Mouse (Mus musculus) cerebellum, adult 11 months (tissue): ENCODE measurements around the gene Myo1e.

Source experiments
- DNase-seq: peaks from one replicate; pipeline ENCODE4 v3.0.0; 2022

The Myo1e gene

DNA sequence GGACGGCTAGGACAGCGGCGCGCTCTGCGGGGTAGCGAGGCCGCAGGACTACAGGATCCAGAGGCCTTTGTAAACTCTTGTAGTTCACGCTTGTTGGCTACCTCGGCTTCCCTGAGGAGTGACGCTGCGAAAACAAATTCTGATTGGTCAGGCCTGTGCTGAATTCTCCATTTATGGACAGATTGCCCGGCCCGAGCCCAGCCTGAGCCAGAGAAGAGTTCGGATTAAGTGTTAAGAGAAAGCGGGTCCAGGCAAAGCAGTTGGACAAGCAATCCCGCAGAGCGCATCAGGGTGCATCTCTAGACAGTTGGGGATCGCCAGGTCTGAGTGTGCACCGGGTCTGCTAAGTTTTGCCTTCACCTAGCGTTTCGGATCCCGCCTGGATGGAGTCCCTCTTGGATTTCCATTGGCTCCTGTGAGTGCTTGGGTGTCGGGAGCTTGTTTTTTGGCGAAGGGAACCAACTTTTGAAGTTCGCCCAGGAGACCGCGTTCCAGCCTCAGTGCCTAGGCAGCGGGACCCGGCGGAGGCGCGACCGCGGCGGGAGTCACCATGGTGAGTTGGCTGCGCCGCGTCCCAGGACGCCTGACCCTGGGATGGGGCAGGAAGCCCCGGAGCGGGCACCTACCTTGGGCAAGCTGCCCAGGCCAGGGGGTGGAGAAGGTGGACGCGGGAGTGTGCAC is at the start of gene Myo1e:
TSS of gene Myo1e (plus strand) at position 200 of the 681 bp plus-strand sequence.
- peak; percentile 46 for DNase-seq

DNA sequence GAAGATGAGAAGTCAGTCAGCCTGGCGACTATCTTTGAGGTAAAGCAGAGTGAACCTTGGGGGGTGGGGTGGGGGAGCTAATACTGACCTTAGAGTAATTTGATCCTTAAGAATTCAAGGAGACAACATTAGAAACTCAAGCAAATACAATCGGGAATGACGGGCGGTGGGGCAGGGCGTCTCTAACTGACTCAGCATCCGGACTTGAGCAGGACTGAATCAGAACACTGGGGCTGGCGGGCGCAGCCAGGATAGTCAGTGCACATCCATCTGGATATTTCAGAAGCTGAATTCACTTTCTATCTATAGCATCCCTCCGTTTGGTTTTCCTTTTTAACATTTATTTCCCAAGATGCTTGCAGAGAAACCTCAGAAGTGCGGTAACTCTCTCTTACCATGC is 47.1 kb upstream of the Myo1e start:
- no peak for DNase-seq

DNA sequence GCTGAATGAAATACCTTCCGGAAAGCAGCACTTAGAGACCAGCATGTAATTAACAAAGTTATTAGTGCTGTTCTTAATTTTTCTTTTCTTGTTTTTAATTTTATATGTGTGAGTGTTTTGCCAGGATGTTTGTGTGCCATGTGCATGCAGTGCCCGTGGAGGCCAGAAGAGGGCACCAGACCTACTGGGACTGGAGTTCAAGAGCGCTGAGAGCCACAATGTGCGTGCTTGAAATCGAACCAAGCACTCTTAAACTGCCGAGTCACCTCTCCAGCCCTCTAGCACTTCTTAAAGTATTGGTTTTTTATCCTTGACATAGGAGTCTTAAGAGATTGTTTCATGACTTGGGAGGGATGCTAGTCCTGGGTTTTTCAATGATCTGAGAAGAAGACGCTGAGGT is 38.2 kb upstream of the Myo1e start:
- no peak for DNase-seq

DNA sequence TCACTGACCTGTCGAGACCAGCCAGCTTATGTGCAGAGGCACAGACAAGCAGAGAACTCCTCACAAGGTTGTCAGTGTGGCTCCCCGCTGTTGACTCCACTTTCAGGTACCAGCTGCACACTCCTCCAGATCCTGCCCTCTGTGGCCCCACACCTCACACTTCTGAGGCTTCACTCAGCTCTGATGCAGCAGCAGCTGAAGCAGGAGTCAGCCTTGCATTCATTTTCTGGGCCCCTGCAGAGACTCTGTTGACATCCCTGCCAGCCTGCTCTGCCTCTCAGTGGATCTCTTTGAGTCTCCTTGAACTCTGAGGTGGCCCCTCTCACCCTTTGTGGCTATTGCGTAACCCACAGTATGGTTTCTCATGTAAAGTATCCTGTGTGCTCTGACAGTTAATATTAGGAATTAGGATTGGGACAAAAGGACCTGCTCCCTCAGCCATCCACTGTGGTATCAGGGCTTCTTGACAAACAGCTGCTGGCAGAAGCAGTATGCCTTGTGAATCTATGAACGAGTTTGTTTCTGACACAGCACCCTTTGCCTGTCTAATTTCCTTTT is 32.8 kb upstream of the Myo1e start:
- no peak for DNase-seq

DNA sequence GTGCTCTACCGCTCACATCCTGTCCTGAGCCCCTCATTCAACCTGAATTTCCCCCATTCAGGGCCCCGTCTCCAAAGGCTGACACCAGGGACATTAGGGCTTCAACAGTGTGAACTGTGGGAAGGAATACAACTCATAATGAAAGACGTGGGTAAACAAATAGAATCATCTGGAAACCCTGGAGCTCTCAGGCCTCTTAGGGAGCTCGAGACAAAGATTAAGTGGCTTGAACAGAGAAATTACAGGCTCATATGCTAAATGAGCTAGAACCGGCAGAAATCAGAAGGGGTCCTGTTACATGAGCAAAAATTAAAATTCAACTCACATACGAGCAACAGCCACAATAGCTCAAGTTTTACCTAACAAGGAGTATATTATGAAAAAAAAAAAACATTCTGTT is 32.3 kb upstream of the Myo1e start:
- DNase-seq: no peak

DNA sequence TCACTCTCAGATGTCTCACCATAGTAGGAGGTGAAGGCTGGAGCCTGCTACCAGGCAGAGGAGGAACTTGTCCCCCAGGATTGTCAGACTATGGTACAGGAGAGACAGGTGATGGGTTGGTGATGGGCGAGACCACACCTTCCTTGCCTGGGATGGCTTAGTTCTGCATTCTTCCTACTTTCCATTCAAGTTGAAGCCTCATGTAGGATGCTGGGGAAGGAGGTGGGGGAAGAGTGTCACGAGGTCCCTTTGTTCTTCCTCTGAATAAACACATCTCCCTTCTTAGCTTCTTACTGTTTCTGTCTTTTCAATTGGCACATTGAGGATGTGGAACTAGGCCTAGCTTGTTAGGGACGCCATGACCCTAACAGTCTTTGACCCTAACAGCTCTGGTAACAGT is 30.9 kb upstream of the Myo1e start:
- no peak for DNase-seq

DNA sequence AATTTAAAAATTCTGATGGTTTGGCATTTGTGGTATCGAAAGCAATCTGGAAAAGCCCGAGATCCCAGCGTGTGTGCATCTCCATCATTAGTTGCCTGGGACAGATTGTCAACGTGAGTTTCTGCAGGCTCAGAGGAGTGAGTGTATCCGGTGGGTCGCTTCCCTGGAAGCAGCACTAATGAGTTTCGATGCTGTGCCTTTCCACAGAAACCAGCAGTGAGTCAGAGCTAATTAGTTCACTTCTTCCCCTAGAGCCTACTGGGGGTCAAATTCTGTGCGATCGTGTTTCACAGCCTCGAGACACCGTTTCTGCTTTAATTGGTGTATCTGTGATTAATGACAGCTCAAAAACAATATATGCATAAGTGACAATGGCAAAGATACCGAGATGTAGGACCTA is 25.4 kb upstream of the Myo1e start:
- no peak for DNase-seq

DNA sequence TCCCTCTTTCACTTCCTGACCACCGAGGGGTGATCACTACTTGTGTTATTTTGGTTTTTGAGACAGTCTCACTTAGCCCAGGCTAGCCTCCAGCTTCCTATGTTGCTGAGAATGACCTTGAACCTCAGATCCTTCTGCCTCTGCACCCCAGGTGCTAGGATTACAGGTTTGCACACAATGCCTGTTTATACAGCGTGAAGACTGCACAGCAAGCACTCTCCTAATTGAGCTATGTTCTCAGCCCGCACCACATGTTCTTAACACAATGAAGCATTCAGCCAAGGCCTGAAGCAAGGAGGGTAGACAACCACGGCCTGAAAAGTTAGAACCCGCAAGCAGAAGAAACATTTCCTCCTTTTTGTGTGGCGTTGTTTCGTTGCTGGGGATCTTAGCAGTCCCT is 24.5 kb upstream of the Myo1e start:
- DNase-seq: no peak

DNA sequence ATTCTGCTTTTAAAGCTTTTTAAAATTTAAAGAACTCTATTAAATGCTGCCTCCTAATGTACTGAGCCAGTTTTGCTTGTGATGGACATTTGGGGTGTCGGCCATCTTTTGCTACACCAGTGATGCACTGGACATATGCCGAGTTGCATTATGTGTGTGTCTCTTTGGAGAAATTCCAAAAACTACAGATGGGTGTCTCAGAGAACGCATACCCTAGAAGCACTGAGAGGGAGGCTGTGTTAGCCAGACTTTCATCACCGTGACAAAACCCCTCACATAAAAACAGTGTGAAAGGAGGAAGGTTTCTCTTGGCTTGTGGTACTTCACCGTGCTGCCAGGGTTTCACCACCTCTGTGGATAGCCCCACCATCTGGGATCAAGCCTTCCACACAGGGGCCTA is 14.8 kb upstream of the Myo1e start:
- no peak for DNase-seq

DNA sequence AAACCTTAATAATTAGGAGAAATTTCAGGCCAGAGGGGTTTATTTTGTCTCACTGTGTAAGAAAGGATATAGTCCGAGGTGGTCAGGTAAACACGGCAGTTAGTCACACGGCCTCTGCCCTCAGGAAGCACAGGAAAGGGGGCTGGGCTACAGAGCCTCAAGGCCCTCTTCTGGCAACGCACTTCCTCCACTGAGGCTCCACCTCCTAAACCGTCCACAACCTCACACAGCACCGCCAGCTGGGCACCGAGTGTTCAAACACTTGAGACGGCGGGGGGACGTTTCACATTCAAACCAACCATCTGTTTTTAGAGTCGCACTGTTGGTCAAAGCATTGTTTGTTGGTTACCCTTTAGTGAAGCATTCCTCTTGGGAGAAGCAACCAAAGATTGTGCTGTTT is 12.5 kb upstream of the Myo1e start:
- DNase-seq: no peak

DNA sequence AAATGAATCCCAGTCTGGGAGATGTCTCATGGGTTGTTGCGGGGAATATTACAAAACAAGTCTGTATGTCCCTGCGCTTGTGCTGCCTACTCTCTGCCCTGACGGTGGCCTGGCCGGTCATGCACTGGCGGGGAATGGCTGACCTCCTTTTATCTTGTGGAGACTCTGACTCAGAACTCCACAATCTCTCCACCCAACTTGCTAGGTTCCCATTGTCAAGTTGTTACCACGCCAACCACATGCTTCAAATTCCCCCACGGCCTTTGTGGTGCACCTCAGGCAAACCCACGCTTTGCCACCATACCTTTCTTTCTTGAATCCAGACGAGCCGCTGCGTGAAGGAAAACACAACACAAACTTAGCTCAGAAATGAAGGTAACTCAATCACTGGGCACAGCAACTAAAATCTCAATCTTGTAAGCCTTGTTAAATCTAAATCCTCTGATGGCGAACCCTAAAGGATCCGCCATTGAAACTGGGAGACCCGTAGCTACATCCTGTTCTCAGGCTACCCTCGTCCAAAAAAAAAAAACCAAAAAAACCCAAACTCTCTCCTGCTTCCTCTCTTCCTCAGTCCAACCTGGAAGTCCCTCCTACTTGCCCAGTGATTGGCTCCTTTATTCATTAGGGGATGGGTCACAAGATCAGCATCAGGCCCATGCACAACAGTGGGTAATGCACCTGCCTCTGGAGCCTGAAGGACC is 10.0 kb upstream of the Myo1e start:
- no peak for DNase-seq

DNA sequence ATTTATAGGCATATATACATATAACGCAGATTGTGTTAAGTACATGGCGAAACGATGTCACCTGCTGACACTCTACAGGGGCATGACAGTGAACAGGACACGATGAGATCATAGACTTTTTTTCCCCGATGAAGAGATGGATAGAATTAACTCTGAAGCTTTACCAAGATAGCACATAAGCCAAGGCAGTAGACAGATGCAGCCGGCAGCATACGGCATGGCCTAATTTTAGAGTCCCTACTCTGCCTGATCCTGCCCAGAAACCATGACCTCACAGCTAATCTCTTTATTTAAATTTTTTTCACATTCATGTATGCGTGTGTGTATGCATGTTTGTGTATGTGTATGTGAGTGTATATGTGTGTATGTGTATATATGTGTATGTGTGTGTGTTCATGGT is 9.2 kb upstream of the Myo1e start:
- no peak for DNase-seq

DNA sequence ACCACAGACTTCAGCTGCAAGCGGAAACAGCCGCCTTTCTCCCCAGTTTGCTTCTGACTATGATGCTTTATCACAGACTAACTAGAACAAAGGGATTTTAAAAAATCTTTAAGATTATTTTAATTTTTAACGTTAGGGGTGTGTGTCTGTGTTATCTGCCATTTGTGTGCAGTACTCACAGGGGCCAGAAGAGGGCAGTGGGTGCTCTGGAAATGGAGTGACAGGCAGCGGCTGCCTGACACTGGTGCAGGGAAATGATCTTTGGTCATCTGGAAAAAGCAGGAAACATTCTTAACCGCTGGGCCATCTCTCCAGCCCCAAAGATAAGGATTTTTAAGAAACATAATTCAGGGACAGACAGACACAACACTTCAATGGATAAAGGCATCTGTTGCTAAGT is 4.4 kb upstream of the Myo1e start:
- no peak for DNase-seq

DNA sequence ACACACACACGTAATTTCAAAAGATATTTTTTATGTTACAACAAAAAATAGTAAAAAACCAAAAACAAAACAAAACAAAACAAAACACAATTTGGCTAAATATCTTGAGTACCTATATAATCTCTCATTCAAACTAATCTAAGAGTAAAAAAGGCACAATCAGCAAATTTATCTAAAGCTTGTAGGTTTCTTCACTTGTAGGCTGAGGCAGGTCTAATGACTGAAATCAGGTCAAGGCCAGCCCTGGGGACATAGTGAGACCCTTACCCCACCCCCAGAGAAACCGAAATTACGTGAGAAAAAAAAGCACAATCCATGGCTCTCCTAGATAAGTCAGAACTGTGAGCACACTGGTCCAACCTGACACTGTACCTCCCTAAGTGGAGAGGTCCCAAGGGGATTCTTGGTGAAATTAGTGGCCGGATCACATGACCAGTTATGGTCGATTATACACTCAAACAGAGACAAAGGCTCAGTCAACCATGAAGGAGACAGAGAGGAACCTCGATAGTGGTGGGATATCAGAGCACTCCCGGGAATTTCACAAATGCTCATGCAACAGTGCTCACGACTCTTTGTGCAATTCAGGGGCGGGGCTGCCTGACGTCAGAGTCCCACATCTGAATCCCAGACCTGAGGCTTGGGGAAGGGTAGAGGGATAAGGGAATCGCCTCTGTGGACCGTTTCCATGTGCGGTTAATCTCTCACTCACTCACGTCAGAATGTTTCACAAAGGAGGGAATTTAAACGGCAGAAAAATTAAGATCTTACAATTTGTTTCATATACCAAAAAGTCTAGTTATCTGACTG is 3.7 kb upstream of the Myo1e start:
- DNase-seq: no peak

DNA sequence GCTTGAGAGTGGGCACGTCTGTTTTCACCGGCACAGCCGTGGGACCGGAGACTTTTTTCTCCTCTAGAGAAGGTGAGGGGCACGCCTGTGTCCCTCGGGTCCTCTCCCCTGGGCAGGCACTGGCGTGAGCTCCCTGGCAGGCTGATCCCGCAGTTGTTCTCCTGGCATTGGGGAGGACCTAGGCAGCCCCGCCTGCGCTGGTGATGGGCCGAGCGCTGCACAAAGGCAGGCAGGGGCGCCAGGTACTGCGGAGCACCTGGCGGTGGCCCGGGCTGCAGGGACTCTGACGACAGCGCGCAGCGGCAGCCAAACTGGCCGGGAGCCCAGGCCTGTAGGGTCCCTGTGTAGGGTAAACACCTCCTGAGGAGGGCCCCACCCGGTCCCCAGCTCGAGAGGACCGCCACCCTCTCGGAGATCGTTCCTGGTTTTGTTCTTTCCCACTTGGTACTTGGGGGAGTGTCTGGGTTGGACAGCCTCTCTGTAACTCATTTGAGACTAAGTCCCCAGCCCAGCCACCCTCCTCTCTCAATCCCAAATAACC is 901 bp downstream of the Myo1e start:
- DNase-seq: no peak

DNA sequence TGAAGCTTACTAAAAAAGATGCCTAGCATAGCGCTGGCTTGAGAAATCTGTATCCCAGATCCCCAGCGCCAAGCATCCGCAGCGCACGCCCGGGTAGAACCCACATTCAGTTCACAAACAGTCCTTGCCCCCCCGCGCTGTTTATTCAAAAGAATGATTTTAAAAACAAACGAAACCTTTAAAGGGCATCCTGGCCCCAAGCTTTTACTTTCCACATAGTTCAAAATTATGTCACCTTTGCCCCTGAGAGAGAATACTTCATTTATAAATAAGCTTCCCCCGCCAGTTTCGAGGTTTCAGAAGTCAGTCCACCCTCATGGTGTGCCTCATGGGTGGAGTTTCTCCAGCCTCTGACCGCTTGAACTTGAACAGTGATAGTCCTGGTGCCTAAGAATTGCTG is 1.6 kb downstream of the Myo1e start:
- DNase-seq: no peak

DNA sequence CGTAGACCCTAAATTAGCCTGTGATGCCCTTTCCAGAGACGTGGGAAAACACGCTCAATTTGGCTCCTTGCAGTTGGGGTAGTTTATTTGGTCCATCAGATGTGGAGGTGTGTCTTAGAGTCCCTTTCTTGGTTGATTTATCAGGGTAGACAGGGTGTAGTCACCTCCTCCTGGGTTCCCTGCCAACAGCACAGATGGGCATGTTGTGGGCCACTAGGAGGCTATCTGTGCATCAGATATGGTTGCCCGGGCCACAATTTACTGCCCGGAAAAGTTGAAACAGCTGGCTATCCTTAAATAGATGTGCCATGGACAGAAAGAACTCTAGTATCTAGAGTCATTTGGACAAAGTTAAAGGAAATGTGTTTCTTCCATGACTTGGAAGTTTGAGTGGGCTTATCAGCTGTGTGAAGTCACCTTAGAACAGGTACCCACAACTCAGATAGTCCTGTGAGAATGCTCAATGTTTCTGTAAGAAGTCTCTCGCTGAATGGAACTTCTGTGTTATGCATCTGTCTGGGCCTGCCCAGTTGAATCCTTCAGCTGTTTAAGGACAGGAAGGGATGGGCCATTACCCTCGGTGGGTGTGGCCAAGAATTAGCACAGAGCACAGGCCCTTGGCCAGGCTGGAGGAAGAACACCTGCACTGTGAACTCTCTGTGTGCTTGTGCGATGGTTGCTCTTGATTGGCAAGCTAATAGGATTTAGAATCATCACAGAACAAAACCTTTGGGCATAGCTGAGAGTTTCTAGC is 2.3 kb downstream of the Myo1e start:
- no peak for DNase-seq

DNA sequence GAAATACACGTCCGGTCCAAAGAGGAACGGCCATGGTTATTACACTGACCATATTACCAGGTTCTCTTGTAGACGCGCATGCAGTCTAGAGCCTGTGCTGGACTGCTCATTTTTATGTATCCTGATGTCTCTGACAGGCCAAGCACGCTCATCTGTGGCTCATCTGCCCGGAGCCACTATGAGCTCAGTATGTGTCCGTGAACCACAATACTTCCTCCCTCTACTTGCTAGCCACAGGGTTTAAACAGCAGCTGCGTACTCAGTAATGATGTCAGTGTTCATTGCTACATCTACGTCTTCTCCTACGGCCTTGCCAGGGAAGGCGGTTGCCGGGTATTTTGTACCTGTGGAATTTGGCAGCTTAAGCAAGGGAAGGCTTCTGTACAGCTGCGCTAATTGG is 4.5 kb downstream of the Myo1e start:
- no peak for DNase-seq

DNA sequence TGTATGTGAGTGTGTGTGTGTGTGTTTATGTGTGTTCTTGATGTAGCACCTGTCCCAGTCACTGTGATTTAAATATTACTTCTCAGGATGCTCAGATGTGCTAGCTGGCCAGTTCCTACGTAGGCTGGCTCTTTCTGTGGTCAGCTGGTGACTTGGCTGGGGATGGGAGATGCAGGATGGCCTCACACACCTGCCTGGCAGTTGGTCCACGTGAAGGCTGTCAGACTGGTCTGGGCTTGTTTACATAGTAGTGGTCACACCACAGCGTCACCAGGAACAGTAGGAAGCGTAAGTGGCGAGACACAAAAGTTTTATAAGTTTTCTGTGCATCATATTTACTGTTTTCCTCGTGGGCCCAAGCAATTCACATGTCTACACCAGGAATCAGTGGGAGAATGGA is 9.4 kb downstream of the Myo1e start:
- DNase-seq: no peak

DNA sequence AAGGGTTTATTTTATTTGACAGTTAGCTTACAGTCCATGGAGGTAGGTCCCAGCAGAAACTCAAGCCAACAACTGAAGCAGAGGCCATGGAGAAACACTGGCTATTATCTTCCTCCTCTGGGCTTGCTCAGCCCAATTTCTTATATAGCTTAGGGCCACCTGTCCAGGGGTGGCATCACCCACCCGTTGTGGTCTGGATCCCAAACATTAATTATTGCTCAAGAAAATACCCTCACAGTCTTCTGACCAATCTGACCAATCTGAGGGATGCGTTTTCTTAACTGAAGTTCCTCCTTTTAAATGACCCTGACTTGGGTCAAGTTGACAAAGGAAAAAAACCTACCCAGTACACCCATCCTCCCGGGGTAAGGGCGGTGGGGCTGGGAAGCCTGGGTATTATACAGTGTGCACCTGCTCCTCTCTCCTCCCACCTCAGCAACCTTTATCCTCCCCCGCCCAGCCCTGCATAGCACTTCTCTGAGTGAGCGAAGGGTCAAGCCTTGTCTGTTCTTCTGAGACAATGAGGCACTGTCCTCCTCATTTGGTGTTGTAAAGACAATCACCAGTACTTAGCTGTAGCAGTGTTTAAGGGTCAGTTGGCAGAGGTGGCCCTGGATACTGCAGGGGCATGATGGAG is 12.3 kb downstream of the Myo1e start:
- no peak for DNase-seq

DNA sequence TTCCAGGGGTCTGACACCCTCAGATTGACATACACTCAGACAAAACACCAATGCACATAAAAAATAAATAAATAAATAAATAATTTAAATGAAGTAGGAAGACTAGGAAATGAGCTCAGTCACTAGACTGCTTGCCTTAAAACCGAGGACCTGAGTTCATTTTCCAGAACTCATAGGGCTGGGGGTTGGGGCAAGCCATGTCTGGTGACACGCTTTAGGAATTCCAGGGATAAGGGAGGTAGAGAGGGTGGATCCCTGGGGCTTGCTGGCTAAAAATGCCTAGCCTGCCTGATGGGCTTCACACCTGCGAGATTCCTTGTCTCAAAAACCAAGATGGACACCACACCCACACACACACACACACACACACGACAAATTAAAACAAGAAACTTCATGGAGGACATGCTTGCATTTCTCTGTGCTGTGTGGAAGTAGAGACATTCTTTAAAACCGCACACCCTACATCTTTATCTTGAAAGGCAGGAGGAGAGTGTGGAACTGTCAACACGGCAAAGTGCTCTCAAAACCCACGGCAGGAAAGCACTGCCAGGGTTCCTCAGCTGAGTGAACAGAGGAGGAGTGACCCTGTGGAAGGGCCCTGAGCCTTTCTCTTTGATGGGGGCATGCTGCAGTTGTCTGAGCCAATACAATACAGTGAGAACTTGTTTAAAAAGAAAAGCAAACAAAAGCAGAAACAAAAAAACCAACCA is 13.5 kb downstream of the Myo1e start:
- DNase-seq: no peak

DNA sequence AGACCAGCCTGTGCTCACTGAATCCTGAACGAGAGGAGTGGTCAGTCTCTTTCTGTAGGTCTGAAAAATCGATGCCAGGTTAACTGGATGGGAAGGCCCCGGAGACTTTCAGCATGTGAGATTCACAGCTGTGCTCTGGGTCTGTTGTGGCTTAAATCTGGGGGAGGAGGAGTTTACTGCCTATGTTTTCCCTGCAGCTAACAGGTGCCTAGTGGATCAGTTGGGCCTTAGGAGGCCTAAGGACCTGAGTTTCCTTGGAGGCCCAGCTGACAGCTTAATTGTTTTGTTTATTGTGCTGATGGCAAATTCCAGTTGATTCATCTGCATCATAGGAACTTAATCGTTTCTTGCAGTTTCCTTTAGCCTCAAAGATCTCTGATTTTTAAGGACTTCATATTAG is 16.0 kb downstream of the Myo1e start:
- no peak for DNase-seq
